Mouse (Mus musculus): ENCODE data around the gene Spdef. TPM values are rescaled to one million over a fixed set of nuclear protein-coding genes. Genes with fewer than 3 reads are reported as not detected.

Gene Spdef
- polyA plus RNA-seq, 2 experiments: 0.52 TPM; not detected in 1

- DNase-seq (ENCODE audit: low spot score): no peak
- Histone ChIP-seq H3K9ac (ENCODE audit: low read depth, low read length, severe bottlenecking) (no peak overlapping the region), H3K4me2 (replicated peaks; ENCODE audit: low read depth, low read length, severe bottlenecking) (no peak overlapping the region), H3K4me1 (ENCODE audit: control insufficient read depth, insufficient read depth, low read length) (no peaks in the 10 kb centered on the region), H3K9me3 (ENCODE audit: control insufficient read depth, low read length) (no peaks in the 10 kb centered on the region), H3K36me3 (ENCODE audit: control insufficient read depth, insufficient read depth, low read length) (no peaks in the 10 kb centered on the region), H3K27me3 (ENCODE audit: control insufficient read depth, insufficient read depth, low read length) (no peaks in the 10 kb centered on the region), H3K27ac (replicated peaks; ENCODE audit: low read depth, low read length) (no peak overlapping the region), H3K4me3 (replicated peaks; ENCODE audit: low read length) (no peak overlapping the region)
- 83% methylated on average over 7 of the region's 7 CpGs for WGBS
- ATAC-seq (ENCODE audit: low FRiP score, low read depth): no peak
- TF ChIP-seq POLR2A (IDR thresholded peaks at IDR 0.05; ENCODE audit: borderline replicate concordance, extremely low read depth, insufficient read depth, insufficient read length): no peak
Measured at GRCm38 (mm10) chr17:27673945-27674344, 54.8 kb downstream of the Spdef start.

DNA sequence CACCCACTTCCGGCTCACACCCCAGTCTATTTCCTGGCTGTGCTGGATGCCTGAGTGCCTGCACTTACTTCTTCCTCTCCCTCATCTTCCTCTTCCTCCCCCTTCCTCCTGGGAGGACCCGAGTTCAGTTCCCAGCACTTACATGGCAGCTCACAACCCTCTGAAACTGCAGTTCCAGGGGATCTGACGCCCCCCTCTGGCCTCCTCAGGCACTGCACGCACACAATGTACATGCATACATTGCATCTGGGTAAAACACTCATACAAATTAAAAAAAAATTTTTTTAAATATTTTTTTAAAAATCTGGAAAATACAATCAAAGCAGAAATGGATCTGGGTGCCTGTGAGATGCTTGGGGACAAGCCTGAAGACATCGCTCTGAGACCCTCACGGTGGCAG lies 57.0 kb downstream of the Spdef start:
- Histone ChIP-seq H3K4me3 (replicated peaks; ENCODE audit: low read length) (no peak overlapping the region), H3K9ac (ENCODE audit: low read depth, low read length, severe bottlenecking) (no peak overlapping the region), H3K27me3 (ENCODE audit: control insufficient read depth, insufficient read depth, low read length) (no peaks in the 10 kb centered on the region), H3K9me3 (ENCODE audit: control insufficient read depth, low read length) (no peaks in the 10 kb centered on the region), H3K4me2 (replicated peaks; ENCODE audit: low read depth, low read length, severe bottlenecking) (no peak overlapping the region), H3K27ac (replicated peaks; ENCODE audit: low read depth, low read length) (no peak overlapping the region), H3K4me1 (ENCODE audit: control insufficient read depth, insufficient read depth, low read length) (no peaks in the 10 kb centered on the region), H3K36me3 (ENCODE audit: control insufficient read depth, insufficient read depth, low read length) (no peaks in the 10 kb centered on the region)
- TF ChIP-seq POLR2A (IDR thresholded peaks at IDR 0.05; ENCODE audit: borderline replicate concordance, extremely low read depth, insufficient read depth, insufficient read length): no peak
- no peak for ATAC-seq (ENCODE audit: low FRiP score, low read depth)
- WGBS: 85% methylated on average over 6 of the region's 6 CpGs
- no peak for DNase-seq (ENCODE audit: low spot score)

Other genes starting within 250 kb of the Spdef start
- 1.6 and 2.2 TPM in 2 replicates for gene Grm4, start 207.6 kb downstream of the Spdef start, polyA plus RNA-seq (2012; rRNA removed)
- 0.75 and 1.0 TPM in 2 replicates for gene Grm4, start 207.6 kb downstream of the Spdef start, polyA plus RNA-seq (2014; fragmentation: Nextera tagmentation; extraction: Ambion mirVana)
- 196 and 250 TPM in 2 replicates for gene Hmga1, start 172.5 kb downstream of the Spdef start, polyA plus RNA-seq (2012; rRNA removed)
- 227 and 235 TPM in 2 replicates for gene Hmga1, start 172.5 kb downstream of the Spdef start, polyA plus RNA-seq (2014; fragmentation: Nextera tagmentation; extraction: Ambion mirVana)
- gene AI413582, start 163.2 kb downstream of the Spdef start, polyA plus RNA-seq (2012; rRNA removed): 24.1 and 28.0 TPM in 2 replicates
- 31.4 and 31.9 TPM in 2 replicates for gene AI413582, start 163.2 kb downstream of the Spdef start, polyA plus RNA-seq (2014; fragmentation: Nextera tagmentation; extraction: Ambion mirVana)
- gene Nudt3, start 105.5 kb downstream of the Spdef start, polyA plus RNA-seq (2012; rRNA removed): 116 and 121 TPM in 2 replicates
- 35.7 and 36.8 TPM in 2 replicates for gene Nudt3, start 105.5 kb downstream of the Spdef start, polyA plus RNA-seq (2014; fragmentation: Nextera tagmentation; extraction: Ambion mirVana)
- gene RPS10-NUDT3, start 93.7 kb downstream of the Spdef start, polyA plus RNA-seq (2012; rRNA removed): 0.11 TPM in 1 of 2 replicates, not detected in the other
- gene RPS10-NUDT3, start 93.7 kb downstream of the Spdef start, polyA plus RNA-seq (2014; fragmentation: Nextera tagmentation; extraction: Ambion mirVana): not detected in 2 replicates
- gene Rps10, start 92.3 kb downstream of the Spdef start, polyA plus RNA-seq (2012; rRNA removed): 1,839 and 1,928 TPM in 2 replicates
- 1,149 and 1,160 TPM in 2 replicates for gene Rps10, start 92.3 kb downstream of the Spdef start, polyA plus RNA-seq (2014; fragmentation: Nextera tagmentation; extraction: Ambion mirVana)
- 2.4 and 3.3 TPM in 2 replicates for gene Pacsin1, start 73.4 kb downstream of the Spdef start, polyA plus RNA-seq (2012; rRNA removed)
- 3.3 and 4.5 TPM in 2 replicates for gene Pacsin1, start 73.4 kb downstream of the Spdef start, polyA plus RNA-seq (2014; fragmentation: Nextera tagmentation; extraction: Ambion mirVana)
- 60.1 and 65.2 TPM in 2 replicates for gene D17Wsu92e, start 91.7 kb upstream of the Spdef start, polyA plus RNA-seq (2012; rRNA removed)
- gene D17Wsu92e, start 91.7 kb upstream of the Spdef start, polyA plus RNA-seq (2014; fragmentation: Nextera tagmentation; extraction: Ambion mirVana): 20.3 and 21.3 TPM in 2 replicates
- 228 and 238 TPM in 2 replicates for gene Snrpc, start 109.2 kb upstream of the Spdef start, polyA plus RNA-seq (2012; rRNA removed)
- 286 and 308 TPM in 2 replicates for gene Snrpc, start 109.2 kb upstream of the Spdef start, polyA plus RNA-seq (2014; fragmentation: Nextera tagmentation; extraction: Ambion mirVana)
- 13.5 and 15.6 TPM in 2 replicates for gene Uhrf1bp1, start 127.5 kb upstream of the Spdef start, polyA plus RNA-seq (2012; rRNA removed)
- 8.0 TPM in 2 replicates for gene Uhrf1bp1, start 127.5 kb upstream of the Spdef start, polyA plus RNA-seq (2014; fragmentation: Nextera tagmentation; extraction: Ambion mirVana)
- 40.6 and 54.4 TPM in 2 replicates for gene Anks1, start 180.4 kb upstream of the Spdef start, polyA plus RNA-seq (2012; rRNA removed)
- 14.6 and 15.5 TPM in 2 replicates for gene Anks1, start 180.4 kb upstream of the Spdef start, polyA plus RNA-seq (2014; fragmentation: Nextera tagmentation; extraction: Ambion mirVana)
- 36.4 and 43.1 TPM in 2 replicates for gene Taf11, start 180.9 kb upstream of the Spdef start, polyA plus RNA-seq (2012; rRNA removed)
- gene Taf11, start 180.9 kb upstream of the Spdef start, polyA plus RNA-seq (2014; fragmentation: Nextera tagmentation; extraction: Ambion mirVana): 65.2 and 70.4 TPM in 2 replicates

Measured in limb, embryonic 14.5 days (tissue).